Mouse (Mus musculus): ENCODE data around the gene Ttll9.

DNA sequence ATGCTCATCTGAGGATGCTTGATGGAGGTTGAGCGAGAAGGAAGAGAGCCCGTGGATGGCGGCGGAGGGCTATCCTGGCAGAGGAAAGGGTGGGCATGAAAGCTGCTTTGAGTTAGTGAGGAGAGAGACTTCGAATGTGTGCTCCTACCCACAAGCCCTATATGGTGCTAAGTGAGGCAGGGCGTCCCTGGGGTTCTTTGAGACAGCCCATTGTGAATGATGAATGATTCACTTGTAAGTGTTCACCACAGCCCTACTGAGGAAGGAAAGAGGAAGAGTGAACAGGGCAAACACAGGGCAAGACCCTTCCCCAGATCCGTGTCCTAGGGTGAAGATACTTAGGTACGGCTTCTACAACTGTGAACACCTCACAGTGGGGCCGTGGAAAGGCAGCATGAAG is 35.4 kb upstream of the Ttll9 start:
- no peak for TF ChIP-seq CTCF (conservative IDR thresholded peaks at IDR 0.05; ENCODE audit: low read length)
- no peak for TF ChIP-seq POU5F1 (IDR thresholded peaks at IDR 0.05; ENCODE audit: borderline replicate concordance, low read length)

All from E14TG2a.4 (cell line).